Mouse (Mus musculus) adrenal gland, postnatal 36 days (tissue): ENCODE data around the gene Rab33b. TPM values are rescaled to one million over a fixed set of nuclear protein-coding genes. Genes with fewer than 3 reads are reported as not detected.

ENCODE experiments used
- DNase-seq, 2 experiments: peaks; one replicate each; pipeline ENCODE4 v3.0.0; 2021; ENCODE audit warnings: mixed read lengths in 1 of 2
- total RNA-seq, 2 experiments: library from RNA; stranded (reverse); gene quantifications; 2 replicates each; pipeline ENCODE4 v1.2.3; 2021

Rab33b gene
- total RNA-seq, 2 experiments from 2014 or later = 15.8 to 17.8 TPM

GRCm38 (mm10) chr3:51510903-51511302 lies 27.2 kb downstream of the Rab33b start:
- DNase-seq = peak; percentile 79 to 86

- DNase-seq = peak in 1 of 2 experiments; percentile 17
Measured at GRCm38 (mm10) chr3:51511983-51512382, 28.3 kb downstream of the Rab33b start.

- no peak for DNase-seq
Measured at GRCm38 (mm10) chr3:51517467-51517866, 33.7 kb downstream of the Rab33b start.

- DNase-seq = no peak
Measured at GRCm38 (mm10) chr3:51517878-51518762, 34.4 kb downstream of the Rab33b start.

GRCm38 (mm10) chr3:51518763-51519121 lies 35.0 kb downstream of the Rab33b start:
- no peak for DNase-seq

- DNase-seq = no peak
Measured at GRCm38 (mm10) chr3:51521262-51521661, 37.5 kb downstream of the Rab33b start.

GRCm38 (mm10) chr3:51525186-51525785 lies 41.6 kb downstream of the Rab33b start:
- DNase-seq = no peak

- DNase-seq = no peak
Measured at GRCm38 (mm10) chr3:51526891-51527290, 43.2 kb downstream of the Rab33b start.

- DNase-seq = peak; percentile 73 to 74
Measured at GRCm38 (mm10) chr3:51531473-51532281, 48.0 kb downstream of the Rab33b start.

- no peak for DNase-seq
Measured at GRCm38 (mm10) chr3:51532282-51532620, 48.5 kb downstream of the Rab33b start.

GRCm38 (mm10) chr3:51533573-51533972 lies 49.9 kb downstream of the Rab33b start:
- no peak for DNase-seq

GRCm38 (mm10) chr3:51534013-51534412 lies 50.3 kb downstream of the Rab33b start:
- DNase-seq = no peak

GRCm38 (mm10) chr3:51539567-51540408 lies 56.1 kb downstream of the Rab33b start:
- peak; percentile 83 to 87 for DNase-seq

GRCm38 (mm10) chr3:51540659-51541058 lies 56.9 kb downstream of the Rab33b start:
- DNase-seq = no peak

GRCm38 (mm10) chr3:51544442-51545128 lies 60.9 kb downstream of the Rab33b start:
- DNase-seq = no peak

Other genes with a start within 250 kb of the Rab33b start
- 100 to 1,000 TPM in 1 of 2 experiments, 10 to 100 TPM in 1; 88.9 to 109 TPM for gene Elf2, start 143.3 kb upstream of the Rab33b start, total RNA-seq
- 1,000 to 10,000 TPM in 1 of 2 experiments, 100 to 1,000 TPM in 1; 736 to 1,311 TPM for gene Mgarp, start 87.2 kb upstream of the Rab33b start, total RNA-seq
- 100 to 1,000 TPM; 743 to 842 TPM for gene Ndufc1, start 74.9 kb upstream of the Rab33b start, total RNA-seq
- gene Naa15, start 68.8 kb upstream of the Rab33b start, total RNA-seq = 10 to 100 TPM; 54.2 to 54.9 TPM
- gene Setd7, start 77.0 kb downstream of the Rab33b start, total RNA-seq = 10 to 100 TPM; 50.6 to 52.8 TPM
- 100 to 1,000 TPM; 162 to 243 TPM for gene Mgst2, start 176.4 kb downstream of the Rab33b start, total RNA-seq